Mouse (Mus musculus): Measurements from ENCODE around the gene Gpr158. TPM values are rescaled to one million over a fixed set of nuclear protein-coding genes. Genes with fewer than 3 reads are reported as not detected.

Gene Gpr158
- 0.49 and 0.56 TPM in 2 replicates for polyA plus RNA-seq (2014; fragmentation: Nextera tagmentation; extraction: Ambion mirVana)

GRCm38 (mm10) chr2:21367345-21368111, at the start of gene Gpr158:
Gene Gpr158, plus strand, starts transcription at chr2:21367542.
- peaks cover 18% of the 10 kb centered on the region; the same call in 1 of the 2 replicates for H3K27me3 ChIP-seq (ENCODE audit: control insufficient read depth, insufficient read depth, low read length)
- ATAC-seq (ENCODE audit: low FRiP score) (peak; percentile 99), DNase-seq (ENCODE audit: low spot score) (peak; percentile 91)
- H3K4me3 ChIP-seq (ENCODE audit: low read depth, low read length) = peak within 1 kb of the TSS; percentile 44
- no peaks in the 10 kb centered on the region for H3K9me3 ChIP-seq (ENCODE audit: control insufficient read depth, low read length)
- H3K4me1 ChIP-seq (replicated peaks; ENCODE audit: control insufficient read depth, insufficient read depth, low read length) = peaks cover 2% of the 10 kb centered on the region; the same call in 1 of the 2 replicates
- 3% methylated on average over 43 of the region's 43 CpGs for WGBS
- no peak within 1 kb of the TSS for H3K27ac ChIP-seq (ENCODE audit: low read depth, low read length)
- 0 out of 2 replicates have a peak within 1 kb of the TSS, but pooled peaks have one; percentile 21 for H3K9ac ChIP-seq (ENCODE audit: low read depth, low read length)
- H3K36me3 ChIP-seq (ENCODE audit: control insufficient read depth, insufficient read depth, low read length) = no peaks in the 10 kb centered on the region
- peak within 1 kb of the TSS; percentile 55 for H3K4me2 ChIP-seq (replicated peaks; ENCODE audit: low read depth, low read length)

- DNase-seq (ENCODE audit: low spot score) (no peak), ATAC-seq (ENCODE audit: low FRiP score) (no peak)
- WGBS = 83% methylated on average over 5 of the region's 5 CpGs
- H3K36me3 ChIP-seq (ENCODE audit: control insufficient read depth, insufficient read depth, low read length) = no peaks in the 10 kb centered on the region
- no peak overlapping the region for H3K4me3 ChIP-seq (ENCODE audit: low read depth, low read length)
- no peaks in the 10 kb centered on the region for H3K27me3 ChIP-seq (ENCODE audit: control insufficient read depth, insufficient read depth, low read length)
- H3K4me2 ChIP-seq (replicated peaks; ENCODE audit: low read depth, low read length) = no peak overlapping the region
- no peak overlapping the region for H3K27ac ChIP-seq (ENCODE audit: low read depth, low read length)
- H3K9ac ChIP-seq (ENCODE audit: low read depth, low read length) = no peak overlapping the region
- H3K4me1 ChIP-seq (replicated peaks; ENCODE audit: control insufficient read depth, insufficient read depth, low read length) = no peaks in the 10 kb centered on the region
- no peaks in the 10 kb centered on the region for H3K9me3 ChIP-seq (ENCODE audit: control insufficient read depth, low read length)
These were observed 23.5 kb upstream of the Gpr158 start for GRCm38 (mm10) chr2:21343821-21344220.

- H3K36me3 ChIP-seq (ENCODE audit: control insufficient read depth, insufficient read depth, low read length) = no peaks in the 10 kb centered on the region
- H3K27ac ChIP-seq (ENCODE audit: low read depth, low read length) = no peak overlapping the region
- peak overlapping the region; percentile 55 for H3K4me2 ChIP-seq (replicated peaks; ENCODE audit: low read depth, low read length)
- H3K4me1 ChIP-seq (replicated peaks; ENCODE audit: control insufficient read depth, insufficient read depth, low read length) = peaks cover 2% of the 10 kb centered on the region; the same call in 1 of the 2 replicates
- DNase-seq (ENCODE audit: low spot score) = peak; percentile 34
- peak; percentile 12; the same call in 1 of the 2 replicates for ATAC-seq (ENCODE audit: low FRiP score)
- peaks cover 18% of the 10 kb centered on the region; the same call in 1 of the 2 replicates for H3K27me3 ChIP-seq (ENCODE audit: control insufficient read depth, insufficient read depth, low read length)
- 16% methylated on average over 44 of the region's 44 CpGs for WGBS
- H3K9ac ChIP-seq (ENCODE audit: low read depth, low read length) = no peak overlapping the region
- no peaks in the 10 kb centered on the region for H3K9me3 ChIP-seq (ENCODE audit: control insufficient read depth, low read length)
- H3K4me3 ChIP-seq (ENCODE audit: low read depth, low read length) = peak overlapping the region; percentile 44
These were observed 1.2 kb downstream of the Gpr158 start for GRCm38 (mm10) chr2:21368351-21369170.

GRCm38 (mm10) chr2:21369171-21369485, 1.8 kb downstream of the Gpr158 start:
- peak; percentile 2 for DNase-seq (ENCODE audit: low spot score)

GRCm38 (mm10) chr2:21369556-21369955, 2.2 kb downstream of the Gpr158 start:
- no peak overlapping the region for H3K27ac ChIP-seq (ENCODE audit: low read depth, low read length)
- 67% methylated on average over 2 of the region's 2 CpGs for WGBS
- no peak overlapping the region for H3K4me3 ChIP-seq (ENCODE audit: low read depth, low read length)
- no peak for DNase-seq (ENCODE audit: low spot score)
- no peak overlapping the region for H3K9ac ChIP-seq (ENCODE audit: low read depth, low read length)
- ATAC-seq (ENCODE audit: low FRiP score) = no peak
- no peaks in the 10 kb centered on the region for H3K9me3 ChIP-seq (ENCODE audit: control insufficient read depth, low read length)
- H3K27me3 ChIP-seq (ENCODE audit: control insufficient read depth, insufficient read depth, low read length) = peaks cover 18% of the 10 kb centered on the region; the same call in 1 of the 2 replicates
- H3K36me3 ChIP-seq (ENCODE audit: control insufficient read depth, insufficient read depth, low read length) = no peaks in the 10 kb centered on the region
- no peak overlapping the region for H3K4me2 ChIP-seq (replicated peaks; ENCODE audit: low read depth, low read length)
- peaks cover 2% of the 10 kb centered on the region; the same call in 1 of the 2 replicates for H3K4me1 ChIP-seq (replicated peaks; ENCODE audit: control insufficient read depth, insufficient read depth, low read length)

More at GRCm38 (mm10) chr2:21369171-21369485, 1.8 kb downstream of the Gpr158 start:
- Histone ChIP-seq H3K9ac (ENCODE audit: low read depth, low read length) (no peak overlapping the region), H3K27me3 (ENCODE audit: control insufficient read depth, insufficient read depth, low read length) (peaks cover 18% of the 10 kb centered on the region; the same call in 1 of the 2 replicates), H3K4me3 (ENCODE audit: low read depth, low read length) (no peak overlapping the region), H3K4me2 (replicated peaks; ENCODE audit: low read depth, low read length) (no peak overlapping the region), H3K27ac (ENCODE audit: low read depth, low read length) (no peak overlapping the region), H3K9me3 (ENCODE audit: control insufficient read depth, low read length) (no peaks in the 10 kb centered on the region), H3K4me1 (replicated peaks; ENCODE audit: control insufficient read depth, insufficient read depth, low read length) (peaks cover 2% of the 10 kb centered on the region; the same call in 1 of the 2 replicates), H3K36me3 (ENCODE audit: control insufficient read depth, insufficient read depth, low read length) (no peaks in the 10 kb centered on the region)
- ATAC-seq (ENCODE audit: low FRiP score) = no peak
- 47% methylated on average over 6 of the region's 6 CpGs for WGBS

GRCm38 (mm10) chr2:21379516-21379915, 12.2 kb downstream of the Gpr158 start:
- no peak overlapping the region for H3K4me2 ChIP-seq (replicated peaks; ENCODE audit: low read depth, low read length)
- 84% methylated on average over 2 of the region's 2 CpGs for WGBS
- DNase-seq (ENCODE audit: low spot score) = no peak
- H3K4me3 ChIP-seq (ENCODE audit: low read depth, low read length) = no peak overlapping the region
- H3K9me3 ChIP-seq (ENCODE audit: control insufficient read depth, low read length) = no peaks in the 10 kb centered on the region
- no peaks in the 10 kb centered on the region for H3K27me3 ChIP-seq (ENCODE audit: control insufficient read depth, insufficient read depth, low read length)
- ATAC-seq (ENCODE audit: low FRiP score) = no peak
- no peak overlapping the region for H3K9ac ChIP-seq (ENCODE audit: low read depth, low read length)
- no peaks in the 10 kb centered on the region for H3K4me1 ChIP-seq (replicated peaks; ENCODE audit: control insufficient read depth, insufficient read depth, low read length)
- no peaks in the 10 kb centered on the region for H3K36me3 ChIP-seq (ENCODE audit: control insufficient read depth, insufficient read depth, low read length)
- H3K27ac ChIP-seq (ENCODE audit: low read depth, low read length) = no peak overlapping the region

- no peaks in the 10 kb centered on the region for H3K36me3 ChIP-seq (ENCODE audit: control insufficient read depth, insufficient read depth, low read length)
- 7% methylated on average over 2 of the region's 2 CpGs for WGBS
- no peaks in the 10 kb centered on the region for H3K4me1 ChIP-seq (replicated peaks; ENCODE audit: control insufficient read depth, insufficient read depth, low read length)
- H3K27ac ChIP-seq (ENCODE audit: low read depth, low read length) = no peak overlapping the region
- no peaks in the 10 kb centered on the region for H3K9me3 ChIP-seq (ENCODE audit: control insufficient read depth, low read length)
- H3K4me3 ChIP-seq (ENCODE audit: low read depth, low read length) = no peak overlapping the region
- H3K27me3 ChIP-seq (ENCODE audit: control insufficient read depth, insufficient read depth, low read length) = no peaks in the 10 kb centered on the region
- ATAC-seq (ENCODE audit: low FRiP score) (no peak), DNase-seq (ENCODE audit: low spot score) (no peak)
- H3K9ac ChIP-seq (ENCODE audit: low read depth, low read length) = no peak overlapping the region
- no peak overlapping the region for H3K4me2 ChIP-seq (replicated peaks; ENCODE audit: low read depth, low read length)
These were observed 25.4 kb downstream of the Gpr158 start for GRCm38 (mm10) chr2:21392727-21393126.

- no peak overlapping the region for H3K9ac ChIP-seq (ENCODE audit: low read depth, low read length)
- WGBS = 82% methylated on average over 12 of the region's 12 CpGs
- no peaks in the 10 kb centered on the region for H3K4me1 ChIP-seq (replicated peaks; ENCODE audit: control insufficient read depth, insufficient read depth, low read length)
- no peaks in the 10 kb centered on the region for H3K36me3 ChIP-seq (ENCODE audit: control insufficient read depth, insufficient read depth, low read length)
- DNase-seq (ENCODE audit: low spot score) (no peak), ATAC-seq (ENCODE audit: low FRiP score) (no peak)
- no peak overlapping the region for H3K4me3 ChIP-seq (ENCODE audit: low read depth, low read length)
- H3K9me3 ChIP-seq (ENCODE audit: control insufficient read depth, low read length) = no peaks in the 10 kb centered on the region
- no peaks in the 10 kb centered on the region for H3K27me3 ChIP-seq (ENCODE audit: control insufficient read depth, insufficient read depth, low read length)
- no peak overlapping the region for H3K4me2 ChIP-seq (replicated peaks; ENCODE audit: low read depth, low read length)
- H3K27ac ChIP-seq (ENCODE audit: low read depth, low read length) = no peak overlapping the region
These were observed 30.0 kb downstream of the Gpr158 start for GRCm38 (mm10) chr2:21397347-21397746.
